Mouse (Mus musculus) heart, adult 18-20 months (tissue): ENCODE measurements around the gene M1ap. TPM values are rescaled to one million over a fixed set of nuclear protein-coding genes. Genes with fewer than 3 reads are reported as not detected.

ENCODE experiments used
- DNase-seq, 2 experiments: peaks; one replicate each; pipeline ENCODE4 v3.0.0; 2021 to 2022; ENCODE audit warnings: mixed read lengths in 1 of 2
- total RNA-seq, 2 experiments: library from RNA; stranded (reverse); gene quantifications; 2 replicates each; pipeline ENCODE4 v1.2.3; 2021

The M1ap gene
- total RNA-seq, 2 experiments from 2014 or later, result 0.36 TPM; not detected in 1

GRCm38 (mm10) chr6:83011255-83011654 lies 64.6 kb downstream of the M1ap start:
- DNase-seq, result no peak

- DNase-seq, result no peak
Observed at GRCm38 (mm10) chr6:83011756-83012155, 65.1 kb downstream of the M1ap start.

- DNase-seq, result no peak
Observed at GRCm38 (mm10) chr6:83013444-83013843, 66.7 kb downstream of the M1ap start.

- DNase-seq, result no peak
Observed at GRCm38 (mm10) chr6:83014482-83015466, 68.1 kb downstream of the M1ap start.

- DNase-seq, result no peak
Observed at GRCm38 (mm10) chr6:83015749-83016148, 69.0 kb downstream of the M1ap start.

- DNase-seq, result peak; percentile 76 to 89
Observed at GRCm38 (mm10) chr6:83017190-83017589, 70.5 kb downstream of the M1ap start.

GRCm38 (mm10) chr6:83019044-83019443 lies 72.3 kb downstream of the M1ap start:
- no peak for DNase-seq

- no peak for DNase-seq
Observed at GRCm38 (mm10) chr6:83020121-83020520, 73.4 kb downstream of the M1ap start.

- DNase-seq, result no peak
Observed at GRCm38 (mm10) chr6:83020836-83021593, 74.3 kb downstream of the M1ap start.

- DNase-seq, result no peak
Observed at GRCm38 (mm10) chr6:83023008-83023407, 76.3 kb downstream of the M1ap start.

- no peak for DNase-seq
Observed at GRCm38 (mm10) chr6:83023786-83024185, 77.1 kb downstream of the M1ap start.

GRCm38 (mm10) chr6:83024421-83024820 lies 77.7 kb downstream of the M1ap start:
- DNase-seq, result no peak

- no peak for DNase-seq
Observed at GRCm38 (mm10) chr6:83025221-83025620, 78.5 kb downstream of the M1ap start.

- DNase-seq, result no peak
Observed at GRCm38 (mm10) chr6:83027293-83027692, 80.6 kb downstream of the M1ap start.

- DNase-seq, result no peak
Observed at GRCm38 (mm10) chr6:83027706-83028105, 81.0 kb downstream of the M1ap start.

GRCm38 (mm10) chr6:83029777-83030176 lies 83.1 kb downstream of the M1ap start:
- DNase-seq, result no peak

GRCm38 (mm10) chr6:83031111-83031510 lies 84.4 kb downstream of the M1ap start:
- DNase-seq, result no peak

GRCm38 (mm10) chr6:83031921-83032590 lies 85.4 kb downstream of the M1ap start:
- no peak for DNase-seq

- DNase-seq, result peak in 1 of 2 experiments; percentile 34
Observed at GRCm38 (mm10) chr6:83032769-83033191, 86.1 kb downstream of the M1ap start.

GRCm38 (mm10) chr6:83033249-83034185 lies 86.8 kb downstream of the M1ap start, which contains the start of the genes Dok1 and Loxl3:
TSS of gene Dok1 (minus strand) at chr6:83033471.
TSS of gene Loxl3 (plus strand) at chr6:83034173.
- DNase-seq, result peak; percentile 81 to 86

- DNase-seq, result peak in 1 of 2 experiments; percentile 32
Observed at GRCm38 (mm10) chr6:83034463-83035055, 87.9 kb downstream of the M1ap start.
